Mouse (Mus musculus) spleen, adult 18-20 months (tissue): ENCODE data around the gene Celf2.
"Not testable (repeated sequence)": the region's sequence is repeated elsewhere in the genome, so short reads cannot be mapped to it uniquely, and the experiment has no call there.

Source experiments
- DNase-seq, 2 experiments: peaks; one replicate each; pipeline ENCODE4 v3.0.0; 2022; ENCODE audit warnings: mixed read lengths in 2 of 2

Celf2 gene

DNA sequence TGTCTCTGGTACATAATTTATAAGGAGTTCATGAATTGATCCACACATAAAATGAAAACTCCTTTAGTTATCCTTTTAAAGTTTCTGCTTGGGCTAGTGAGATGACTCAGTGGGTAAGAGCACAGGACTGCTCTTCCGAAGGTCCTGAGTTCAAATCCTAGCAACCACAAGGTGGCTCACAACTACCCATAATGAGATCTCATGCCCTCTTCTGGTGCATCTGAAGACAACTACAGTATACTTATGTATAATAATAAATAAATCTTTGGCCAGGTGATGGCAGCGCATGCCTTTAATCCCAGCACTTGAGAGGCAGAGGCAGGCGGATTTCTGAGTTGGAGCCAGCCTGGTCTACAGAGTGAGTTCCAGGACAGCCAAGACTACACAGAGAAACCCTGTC lies 934.0 kb downstream of the Celf2 start:
- not testable (repeated sequence) for DNase-seq

- no peak for DNase-seq
Measured at GRCm38 (mm10) chr2:6573640-6574039, 935.7 kb downstream of the Celf2 start.

DNA sequence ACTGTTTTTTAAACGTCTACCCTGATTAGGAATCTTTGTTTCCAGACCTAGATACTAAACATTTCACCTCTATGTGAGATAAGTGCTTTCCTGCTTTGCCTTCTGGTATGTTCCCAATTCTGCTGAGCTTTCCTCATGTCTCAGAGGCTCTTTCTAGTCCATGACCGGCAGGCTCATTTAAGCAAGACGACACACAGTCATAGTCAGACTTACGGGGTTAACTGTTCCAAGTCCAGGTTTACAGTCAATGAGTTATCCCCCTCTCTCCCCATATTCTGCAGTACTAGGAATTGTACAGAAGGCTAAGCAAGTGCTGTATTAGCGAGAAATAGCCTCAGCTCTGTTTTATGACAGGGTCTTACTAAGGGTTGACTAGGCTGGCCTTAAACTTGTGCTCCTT lies 936.4 kb downstream of the Celf2 start:
- DNase-seq, result no peak

GRCm38 (mm10) chr2:6569040-6569542 lies 940.3 kb downstream of the Celf2 start:
- no peak for DNase-seq

DNA sequence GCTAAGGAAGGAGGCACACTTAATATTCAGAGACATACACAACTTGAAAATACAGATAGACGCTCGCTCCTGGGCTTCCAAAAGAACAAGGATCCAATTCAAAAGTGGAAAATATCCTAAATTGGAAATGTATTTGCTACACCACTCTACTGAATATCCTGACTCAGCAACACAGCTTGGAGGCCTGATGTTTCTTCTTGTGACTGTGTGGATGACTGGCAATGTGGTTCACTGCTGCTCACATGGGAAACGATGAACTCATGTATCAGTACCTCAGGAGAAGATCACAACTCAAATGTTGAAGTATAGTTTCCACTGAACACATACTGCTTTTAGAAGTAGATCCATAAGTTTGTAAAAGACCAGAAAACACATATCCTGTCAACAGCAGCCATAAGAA lies 944.2 kb downstream of the Celf2 start:
- DNase-seq, result no peak

DNA sequence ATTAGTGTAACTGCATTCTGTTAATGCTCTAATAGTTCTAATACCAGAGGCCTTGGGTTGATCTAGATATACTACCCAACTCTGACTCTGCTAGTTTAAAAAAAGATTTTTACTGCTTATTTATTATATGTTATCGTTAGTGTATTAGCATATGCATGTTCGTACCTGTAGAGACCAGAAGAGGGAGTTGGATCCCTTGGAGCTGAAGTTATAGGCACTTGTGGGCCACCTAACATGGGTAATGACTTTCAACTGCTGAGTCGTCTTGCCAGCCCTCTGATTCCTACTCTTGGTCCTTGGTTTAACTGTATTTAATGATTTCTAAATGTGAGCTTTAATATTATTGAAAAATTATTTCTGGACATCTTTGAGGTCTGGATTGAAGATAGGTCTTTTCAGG lies 948.0 kb downstream of the Celf2 start:
- DNase-seq, result no peak

- DNase-seq, result no peak
Measured at GRCm38 (mm10) chr2:6560802-6561201, 948.6 kb downstream of the Celf2 start.

- DNase-seq, result no peak
Measured at GRCm38 (mm10) chr2:6559581-6559980, 949.8 kb downstream of the Celf2 start.

DNA sequence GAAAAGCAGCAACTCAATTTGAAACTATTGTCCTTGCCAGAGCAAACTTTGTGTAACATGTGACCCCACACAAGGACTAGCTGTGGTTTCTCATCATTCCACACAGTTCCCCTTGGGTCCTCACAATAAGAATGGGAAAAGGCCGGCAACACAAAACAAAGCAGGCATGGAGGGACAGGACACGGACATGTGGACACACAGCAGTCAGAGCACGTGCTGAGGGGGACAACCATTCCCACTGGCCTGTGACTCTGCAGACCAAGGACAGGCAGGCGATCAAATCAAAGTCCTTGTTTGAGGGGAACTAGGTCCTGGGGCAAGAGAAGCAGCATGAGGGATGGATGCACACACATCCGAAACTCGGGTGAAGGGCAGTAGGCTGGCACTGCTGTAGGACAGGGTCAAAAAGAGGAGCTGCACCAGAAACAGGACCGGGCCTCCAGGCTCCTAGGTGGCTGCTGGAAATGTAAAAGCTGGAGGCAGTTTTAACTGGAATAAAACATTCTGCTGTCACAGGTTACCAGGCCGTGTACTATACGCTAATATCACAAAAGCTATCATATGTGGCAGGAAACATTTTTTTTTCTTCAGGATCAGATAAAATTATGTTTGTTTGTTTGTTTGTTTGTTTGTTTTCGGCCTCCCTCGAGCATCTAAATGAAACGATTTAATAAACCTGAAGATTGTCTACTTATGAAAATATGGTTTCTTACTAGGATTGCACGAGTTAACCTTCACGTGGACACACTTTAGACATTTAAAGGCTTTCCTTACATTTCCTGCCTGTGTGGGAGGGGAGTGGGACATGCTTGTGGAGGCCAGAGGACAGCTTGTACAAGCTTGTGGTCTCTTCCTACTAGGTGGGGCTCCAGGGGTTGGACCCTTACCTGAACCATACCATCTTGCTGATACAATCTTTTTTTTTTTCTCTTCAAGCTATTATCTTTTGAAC lies 950.8 kb downstream of the Celf2 start:
- DNase-seq, result no peak

- DNase-seq, result no peak
Measured at GRCm38 (mm10) chr2:6557749-6558148, 951.6 kb downstream of the Celf2 start.

- DNase-seq, result no peak
Measured at GRCm38 (mm10) chr2:6556913-6557312, 952.5 kb downstream of the Celf2 start.

- no peak for DNase-seq
Measured at GRCm38 (mm10) chr2:6553656-6554055, 955.7 kb downstream of the Celf2 start.

GRCm38 (mm10) chr2:6549251-6549650 lies 960.1 kb downstream of the Celf2 start:
- DNase-seq, result no peak

DNA sequence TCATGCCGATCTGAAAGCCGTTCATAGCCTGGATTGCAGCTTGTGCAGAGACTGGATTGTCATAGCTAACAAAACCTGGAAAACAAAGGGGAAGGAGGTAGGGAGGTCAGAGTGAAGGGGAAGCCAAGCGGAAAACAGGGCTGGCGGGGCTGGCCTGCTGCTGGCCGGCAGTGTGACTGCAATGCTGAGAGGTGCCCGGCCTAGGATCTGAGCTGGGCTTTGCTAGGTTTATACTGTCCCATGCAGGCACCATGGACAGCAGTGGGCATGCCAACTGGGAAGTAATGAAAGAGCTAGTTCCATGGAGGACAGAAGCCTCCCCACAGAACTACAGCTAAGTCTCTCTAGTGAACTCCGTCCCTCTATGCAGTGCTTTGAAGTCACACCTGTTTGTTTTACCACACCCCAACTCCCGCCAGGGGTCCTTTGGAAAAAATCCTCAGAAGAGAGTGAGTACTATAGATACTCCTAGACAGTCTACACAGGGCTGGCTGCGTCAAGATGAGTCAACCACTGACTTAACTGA lies 962.2 kb downstream of the Celf2 start:
- no peak for DNase-seq

GRCm38 (mm10) chr2:6546462-6547138 lies 962.8 kb downstream of the Celf2 start:
- DNase-seq, result no peak

- no peak for DNase-seq
Measured at GRCm38 (mm10) chr2:6545127-6545931, 964.0 kb downstream of the Celf2 start.

- no peak for DNase-seq
Measured at GRCm38 (mm10) chr2:6543650-6544049, 965.7 kb downstream of the Celf2 start.

GRCm38 (mm10) chr2:6542556-6543180 lies 966.7 kb downstream of the Celf2 start:
- DNase-seq, result no peak

DNA sequence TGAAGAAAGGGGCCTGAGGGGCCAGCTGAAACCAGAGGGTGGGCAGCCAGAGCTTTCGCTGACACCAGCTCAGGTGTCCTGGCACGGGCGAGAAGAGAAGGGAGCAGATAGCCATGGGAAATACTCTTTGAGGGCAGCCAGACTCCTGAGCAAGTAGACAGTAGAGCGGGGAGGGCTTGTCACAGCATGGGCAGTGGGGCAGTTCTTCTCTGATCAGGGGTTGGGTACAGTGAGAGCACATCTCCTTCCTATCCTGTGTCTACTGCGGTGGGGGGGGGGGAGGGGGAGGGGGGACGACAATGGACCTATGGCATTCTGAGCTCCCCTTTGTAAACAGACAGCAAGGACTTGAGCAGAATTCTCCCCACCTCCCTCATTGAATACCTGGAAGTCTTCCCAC lies 968.5 kb downstream of the Celf2 start:
- no peak for DNase-seq

DNA sequence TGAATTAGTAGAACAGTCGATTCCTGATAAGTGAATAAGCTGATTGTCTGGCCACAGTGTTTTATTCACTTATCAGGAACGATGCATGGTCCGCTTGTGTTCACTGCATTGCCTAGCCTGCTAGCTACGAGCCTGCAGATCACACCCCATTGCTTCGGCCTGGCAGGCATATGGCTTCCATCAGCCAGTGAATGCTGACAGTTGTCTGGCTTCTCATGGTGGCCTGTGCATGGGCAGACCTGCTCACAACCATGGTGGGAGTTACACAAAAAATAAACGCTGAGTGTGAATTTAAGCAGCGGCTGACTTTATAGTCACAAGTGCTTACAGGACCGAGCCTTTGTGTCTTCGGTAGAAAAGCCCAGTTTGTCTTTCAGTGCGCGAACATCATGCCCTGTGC lies 969.3 kb downstream of the Celf2 start:
- DNase-seq, result no peak

DNA sequence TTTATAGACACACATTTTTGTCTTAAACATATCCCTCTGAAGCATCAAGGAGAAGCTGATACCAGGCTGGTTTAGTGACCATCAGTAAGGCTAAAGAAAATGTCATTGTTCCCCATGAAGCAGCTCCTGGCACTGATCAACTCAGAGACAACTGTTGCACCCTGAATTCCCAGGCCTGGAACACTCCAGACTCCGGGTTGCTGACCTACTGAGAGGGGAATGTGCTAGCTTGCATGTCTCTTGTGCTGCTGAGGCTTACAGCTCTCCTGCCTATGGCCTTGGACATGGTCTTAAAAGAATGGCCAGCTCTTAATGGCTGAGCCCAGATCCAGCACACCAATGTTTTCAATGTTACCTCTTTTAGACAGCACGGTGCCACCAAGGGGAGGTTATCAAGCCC lies 970.9 kb downstream of the Celf2 start:
- no peak for DNase-seq

DNA sequence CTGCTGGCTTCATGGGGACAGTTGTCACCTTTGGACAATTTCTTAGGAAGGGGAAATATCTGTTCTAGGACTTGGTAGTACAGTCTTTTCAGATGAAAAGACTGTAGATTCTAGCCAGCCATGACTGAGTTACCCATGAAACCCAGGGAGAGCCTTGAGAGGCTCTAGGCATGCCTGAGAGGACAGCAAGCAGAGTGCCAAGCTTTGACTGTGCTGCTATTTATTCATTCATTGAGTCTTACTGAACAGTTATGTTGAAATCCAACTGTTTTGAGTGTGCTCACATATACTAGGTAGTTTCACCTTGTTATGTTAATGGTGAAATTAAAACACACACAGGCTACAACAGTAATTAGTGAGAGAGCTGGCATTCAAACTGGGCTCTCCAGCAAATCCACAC lies 971.3 kb downstream of the Celf2 start:
- no peak for DNase-seq
